Mouse (Mus musculus): Measurements from ENCODE around the gene Tmtc2. TPM values are rescaled to one million over a fixed set of nuclear protein-coding genes. Genes with fewer than 3 reads are reported as not detected.

The Tmtc2 gene
- polyA plus RNA-seq, 1 experiment: 0.55 TPM

GRCm38 (mm10) chr10:105232864-105233263 is 341.4 kb downstream of the Tmtc2 start:
- DNase-seq (ENCODE audit: low read depth in 1 of 2, low spot score in 2 of 2): no peak

GRCm38 (mm10) chr10:105230416-105230815 is 343.8 kb downstream of the Tmtc2 start:
- Histone ChIP-seq H3K4me3 (ENCODE audit: extremely low read depth, insufficient read depth, insufficient read length) (no peak overlapping the region), H3K36me3 (ENCODE audit: control insufficient read depth, insufficient read depth, low read length) (no peaks in the 10 kb centered on the region), H3K4me1 (ENCODE audit: control insufficient read depth, insufficient read depth, insufficient read length) (no peaks in the 10 kb centered on the region), H3K27me3 (ENCODE audit: control insufficient read depth, insufficient read depth, low read length) (no peaks in the 10 kb centered on the region), H3K27ac (ENCODE audit: insufficient read depth, low read length) (no peak overlapping the region)
- DNase-seq (ENCODE audit: low read depth in 1 of 2, low spot score in 2 of 2): no peak
- TF ChIP-seq CTCF (IDR thresholded peaks at IDR 0.05; ENCODE audit: extremely low read depth, insufficient read depth, insufficient read length, insufficient replicate concordance) (no peak), POLR2A (IDR thresholded peaks at IDR 0.05; ENCODE audit: low read depth, low read length) (no peak)
- 89% methylated on average over 7 of the region's 7 CpGs for WGBS

More at GRCm38 (mm10) chr10:105232864-105233263, 341.4 kb downstream of the Tmtc2 start:
- Histone ChIP-seq H3K4me3 (ENCODE audit: extremely low read depth, insufficient read depth, insufficient read length) (no peak overlapping the region), H3K4me1 (ENCODE audit: control insufficient read depth, insufficient read depth, insufficient read length) (no peaks in the 10 kb centered on the region), H3K27ac (ENCODE audit: insufficient read depth, low read length) (no peak overlapping the region), H3K27me3 (ENCODE audit: control insufficient read depth, insufficient read depth, low read length) (no peaks in the 10 kb centered on the region), H3K36me3 (ENCODE audit: control insufficient read depth, insufficient read depth, low read length) (no peaks in the 10 kb centered on the region)
- WGBS: 57% methylated on average over 2 of the region's 2 CpGs
- no peak for TF ChIP-seq CTCF (IDR thresholded peaks at IDR 0.05; ENCODE audit: extremely low read depth, insufficient read depth, insufficient read length, insufficient replicate concordance)
- no peak for TF ChIP-seq POLR2A (IDR thresholded peaks at IDR 0.05; ENCODE audit: low read depth, low read length)

- TF ChIP-seq POLR2A (IDR thresholded peaks at IDR 0.05; ENCODE audit: low read depth, low read length) (no peak), CTCF (IDR thresholded peaks at IDR 0.05; ENCODE audit: extremely low read depth, insufficient read depth, insufficient read length, insufficient replicate concordance) (no peak)
- WGBS: 89% methylated on average over 2 of the region's 2 CpGs
- Histone ChIP-seq H3K4me3 (ENCODE audit: extremely low read depth, insufficient read depth, insufficient read length) (no peak overlapping the region), H3K4me1 (ENCODE audit: control insufficient read depth, insufficient read depth, insufficient read length) (no peaks in the 10 kb centered on the region), H3K36me3 (ENCODE audit: control insufficient read depth, insufficient read depth, low read length) (no peaks in the 10 kb centered on the region), H3K27me3 (ENCODE audit: control insufficient read depth, insufficient read depth, low read length) (no peaks in the 10 kb centered on the region), H3K27ac (ENCODE audit: insufficient read depth, low read length) (no peak overlapping the region)
- no peak for DNase-seq (ENCODE audit: low read depth in 1 of 2, low spot score in 2 of 2)
These were observed 345.6 kb downstream of the Tmtc2 start for GRCm38 (mm10) chr10:105228623-105229022.

- Histone ChIP-seq H3K4me1 (ENCODE audit: control insufficient read depth, insufficient read depth, insufficient read length) (no peaks in the 10 kb centered on the region), H3K36me3 (ENCODE audit: control insufficient read depth, insufficient read depth, low read length) (no peaks in the 10 kb centered on the region), H3K4me3 (ENCODE audit: extremely low read depth, insufficient read depth, insufficient read length) (no peak overlapping the region), H3K27ac (ENCODE audit: insufficient read depth, low read length) (no peak overlapping the region), H3K27me3 (ENCODE audit: control insufficient read depth, insufficient read depth, low read length) (no peaks in the 10 kb centered on the region)
- DNase-seq (ENCODE audit: low read depth in 1 of 2, low spot score in 2 of 2): no peak
- 90% methylated on average over 5 of the region's 5 CpGs for WGBS
- no peak for TF ChIP-seq CTCF (IDR thresholded peaks at IDR 0.05; ENCODE audit: extremely low read depth, insufficient read depth, insufficient read length, insufficient replicate concordance)
- no peak for TF ChIP-seq POLR2A (IDR thresholded peaks at IDR 0.05; ENCODE audit: low read depth, low read length)
These were observed 346.6 kb downstream of the Tmtc2 start for GRCm38 (mm10) chr10:105227631-105228030.

- TF ChIP-seq POLR2A (IDR thresholded peaks at IDR 0.05; ENCODE audit: low read depth, low read length) (no peak), CTCF (IDR thresholded peaks at IDR 0.05; ENCODE audit: extremely low read depth, insufficient read depth, insufficient read length, insufficient replicate concordance) (no peak)
- 45% methylated on average over 6 of the region's 6 CpGs for WGBS
- no peak for DNase-seq (ENCODE audit: low read depth in 1 of 2, low spot score in 2 of 2)
- H3K4me1 ChIP-seq (ENCODE audit: control insufficient read depth, insufficient read depth, insufficient read length): no peaks in the 10 kb centered on the region
- H3K27ac ChIP-seq (ENCODE audit: insufficient read depth, low read length): no peak overlapping the region
- no peaks in the 10 kb centered on the region for H3K36me3 ChIP-seq (ENCODE audit: control insufficient read depth, insufficient read depth, low read length)
- H3K4me3 ChIP-seq (ENCODE audit: extremely low read depth, insufficient read depth, insufficient read length): no peak overlapping the region
- no peaks in the 10 kb centered on the region for H3K27me3 ChIP-seq (ENCODE audit: control insufficient read depth, insufficient read depth, low read length)
These were observed 348.5 kb downstream of the Tmtc2 start for GRCm38 (mm10) chr10:105225714-105226113.

- WGBS: 88% methylated on average over 5 of the region's 5 CpGs
- Histone ChIP-seq H3K36me3 (ENCODE audit: control insufficient read depth, insufficient read depth, low read length) (no peaks in the 10 kb centered on the region), H3K27me3 (ENCODE audit: control insufficient read depth, insufficient read depth, low read length) (no peaks in the 10 kb centered on the region), H3K27ac (ENCODE audit: insufficient read depth, low read length) (no peak overlapping the region), H3K4me3 (ENCODE audit: extremely low read depth, insufficient read depth, insufficient read length) (no peak overlapping the region), H3K4me1 (ENCODE audit: control insufficient read depth, insufficient read depth, insufficient read length) (no peaks in the 10 kb centered on the region)
- no peak for DNase-seq (ENCODE audit: low read depth in 1 of 2, low spot score in 2 of 2)
- TF ChIP-seq CTCF (IDR thresholded peaks at IDR 0.05; ENCODE audit: extremely low read depth, insufficient read depth, insufficient read length, insufficient replicate concordance) (no peak), POLR2A (IDR thresholded peaks at IDR 0.05; ENCODE audit: low read depth, low read length) (no peak)
These were observed 351.3 kb downstream of the Tmtc2 start for GRCm38 (mm10) chr10:105222904-105223303.

GRCm38 (mm10) chr10:105201491-105201890 is 372.8 kb downstream of the Tmtc2 start:
- no peaks in the 10 kb centered on the region for H3K36me3 ChIP-seq (ENCODE audit: control insufficient read depth, insufficient read depth, low read length)
- H3K27me3 ChIP-seq (ENCODE audit: control insufficient read depth, insufficient read depth, low read length): no peaks in the 10 kb centered on the region
- H3K4me1 ChIP-seq (ENCODE audit: control insufficient read depth, insufficient read depth, insufficient read length): no peaks in the 10 kb centered on the region
- H3K27ac ChIP-seq (ENCODE audit: insufficient read depth, low read length): no peak overlapping the region
- H3K4me3 ChIP-seq (ENCODE audit: extremely low read depth, insufficient read depth, insufficient read length): no peak overlapping the region
- DNase-seq (ENCODE audit: low read depth in 1 of 2, low spot score in 2 of 2): no peak
- no peak for TF ChIP-seq POLR2A (IDR thresholded peaks at IDR 0.05; ENCODE audit: low read depth, low read length)
- WGBS: 91% methylated on average over 10 of the region's 10 CpGs

All from spleen, adult 2 months (tissue).